Mouse (Mus musculus) hindbrain, embryonic 13.5 days (tissue): ENCODE data around the gene Zfp597. TPM values are rescaled to one million over a fixed set of nuclear protein-coding genes. Genes with fewer than 3 reads are reported as not detected.

Source experiments
- ATAC-seq: fragments of 200-750 bp; cut with Nextera tagmentation; 2 replicates; pipeline ENCODE4 v1.8.0; 2017; ENCODE audit warnings: moderate TSS enrichment; ENCODE audit not compliant: low FRiP score
- H3K27ac ChIP-seq: fragments of 300-500 bp; sonication (generic); 2 replicates; pipeline ENCODE4 v1.5.1; 2015; ENCODE audit warnings: inconsistent platforms, mild to moderate bottlenecking, moderate library complexity
- H3K27me3 ChIP-seq: fragments of 300-500 bp; sonication (generic); 2 replicates; pipeline ENCODE4 v1.6.1; 2015; ENCODE audit warnings: mild to moderate bottlenecking, inconsistent platforms
- H3K36me3 ChIP-seq: fragments of 300-500 bp; sonication (generic); 2 replicates; pipeline ENCODE4 v1.6.1; 2015; ENCODE audit warnings: mild to moderate bottlenecking, inconsistent platforms
- H3K4me1 ChIP-seq: fragments of 300-500 bp; sonication (generic); replicated peaks from 2 replicates; pipeline ENCODE4 v1.6.1; 2015; ENCODE audit warnings: inconsistent platforms
- H3K4me2 ChIP-seq: fragments of 300-500 bp; sonication (generic); 2 replicates; pipeline ENCODE4 v1.6.1; 2015; ENCODE audit warnings: inconsistent platforms, mild to moderate bottlenecking, moderate library complexity
- H3K4me3 ChIP-seq: fragments of 300-500 bp; sonication (generic); 2 replicates; pipeline ENCODE4 v1.5.1; 2015; ENCODE audit warnings: mild to moderate bottlenecking, inconsistent platforms
- H3K9ac ChIP-seq: fragments of 300-500 bp; sonication (generic); 2 replicates; pipeline ENCODE4 v1.6.1; 2015; ENCODE audit warnings: mild to moderate bottlenecking, inconsistent platforms
- H3K9me3 ChIP-seq: fragments of 300-500 bp; sonication (generic); 2 replicates; pipeline ENCODE4 v1.6.1; 2016; ENCODE audit warnings: inconsistent platforms
- WGBS: fragments of 180-500 bp; shearing (Covaris S2); methylation state at CpG from one replicate; pipeline ENCODE4 v1.1.7; 2015; 5-methylcytosine and 5-hydroxymethylcytosine counted together
- polyA plus RNA-seq: library from polyadenylated mRNA; unstranded; fragments of >200 nt; fragmentation: Nextera tagmentation; extraction: Ambion mirVana; gene quantifications from 2 replicates; pipeline ENCODE4 v1.2.1, GENCODE M21; 2015

Zfp597 gene
- polyA plus RNA-seq, 1 experiment from 2014 or later = 14.2 TPM

- Histone ChIP-seq H3K9me3 (no peaks in the 10 kb centered on the region), H3K36me3 (peaks cover 66% of the 10 kb centered on the region), H3K27ac (no peak overlapping the region), H3K4me2 (no peak overlapping the region), H3K27me3 (no peaks in the 10 kb centered on the region), H3K4me1 (no peaks in the 10 kb centered on the region), H3K9ac (no peak overlapping the region), H3K4me3 (no peak overlapping the region)
- ATAC-seq = no peak
- WGBS = 89% methylated on average over 6 of the region's 6 CpGs
These were observed 11.7 kb upstream of the Zfp597 start for GRCm38 (mm10) chr16:3896046-3896445.

GRCm38 (mm10) chr16:3895173-3895792 lies 10.9 kb upstream of the Zfp597 start:
- Histone ChIP-seq H3K9me3 (no peaks in the 10 kb centered on the region), H3K4me2 (no peak overlapping the region), H3K27ac (peak overlapping the region; percentile 30; the same call in 1 of the 2 replicates), H3K4me1 (no peaks in the 10 kb centered on the region), H3K36me3 (peaks cover 58% of the 10 kb centered on the region), H3K9ac (no peak overlapping the region), H3K4me3 (no peak overlapping the region), H3K27me3 (no peaks in the 10 kb centered on the region)
- 86% methylated on average over 9 of the region's 9 CpGs for WGBS
- no peak for ATAC-seq

- no peak overlapping the region for H3K27ac ChIP-seq
- WGBS = 78% methylated on average over 3 of the region's 3 CpGs
- no peaks in the 10 kb centered on the region for H3K4me1 ChIP-seq
- no peak overlapping the region for H3K4me3 ChIP-seq
- no peaks in the 10 kb centered on the region for H3K9me3 ChIP-seq
- ATAC-seq = no peak
- no peaks in the 10 kb centered on the region for H3K27me3 ChIP-seq
- H3K9ac ChIP-seq = no peak overlapping the region
- H3K36me3 ChIP-seq = peaks cover 42% of the 10 kb centered on the region
- no peak overlapping the region for H3K4me2 ChIP-seq
These were observed 9.4 kb upstream of the Zfp597 start for GRCm38 (mm10) chr16:3893739-3894138.

GRCm38 (mm10) chr16:3891621-3892295 lies 7.4 kb upstream of the Zfp597 start:
- Histone ChIP-seq H3K9me3 (no peaks in the 10 kb centered on the region), H3K4me1 (peaks cover 8% of the 10 kb centered on the region), H3K9ac (no peak overlapping the region), H3K36me3 (peaks cover 23% of the 10 kb centered on the region), H3K27ac (no peak overlapping the region), H3K4me2 (no peak overlapping the region), H3K4me3 (no peak overlapping the region), H3K27me3 (no peaks in the 10 kb centered on the region)
- WGBS = 95% methylated on average over 14 of the region's 14 CpGs
- ATAC-seq = no peak

- no peak for ATAC-seq
- H3K4me3 ChIP-seq = peak overlapping the region; percentile 91
- peak overlapping the region; percentile 92 for H3K9ac ChIP-seq
- H3K4me1 ChIP-seq = peaks cover 51% of the 10 kb centered on the region
- 2% methylated on average over 10 of the region's 10 CpGs for WGBS
- H3K27me3 ChIP-seq = no peaks in the 10 kb centered on the region
- H3K4me2 ChIP-seq = peak overlapping the region; percentile 75
- H3K27ac ChIP-seq = peak overlapping the region; percentile 98
- H3K36me3 ChIP-seq = peaks cover 13% of the 10 kb centered on the region
- H3K9me3 ChIP-seq = no peaks in the 10 kb centered on the region
These were observed 807 bp upstream of the Zfp597 start for GRCm38 (mm10) chr16:3885065-3885670.

GRCm38 (mm10) chr16:3876346-3876745 lies 8.0 kb downstream of the Zfp597 start:
- no peak overlapping the region for H3K27ac ChIP-seq
- no peaks in the 10 kb centered on the region for H3K9me3 ChIP-seq
- no peak overlapping the region for H3K4me3 ChIP-seq
- no peaks in the 10 kb centered on the region for H3K27me3 ChIP-seq
- peaks cover 30% of the 10 kb centered on the region for H3K4me1 ChIP-seq
- no peak for ATAC-seq
- no peak overlapping the region for H3K4me2 ChIP-seq
- peaks cover 38% of the 10 kb centered on the region for H3K36me3 ChIP-seq
- H3K9ac ChIP-seq = no peak overlapping the region
- WGBS = 95% methylated on average over 4 of the region's 4 CpGs

- Histone ChIP-seq H3K27ac (peak within 1 kb of the TSS; percentile 69), H3K9me3 (no peaks in the 10 kb centered on the region), H3K36me3 (peaks cover 29% of the 10 kb centered on the region), H3K27me3 (no peaks in the 10 kb centered on the region), H3K4me3 (peak within 1 kb of the TSS; percentile 55), H3K4me1 (peaks cover 23% of the 10 kb centered on the region), H3K4me2 (peak within 1 kb of the TSS; percentile 83), H3K9ac (peak within 1 kb of the TSS; percentile 75)
- peak; percentile 98 for ATAC-seq
- 5% methylated on average over 47 of the region's 47 CpGs for WGBS
These were observed 11.9 kb downstream of the Zfp597 start, which contains the start of gene Naa60 for GRCm38 (mm10) chr16:3872216-3873047. Gene Naa60 (plus strand): TSS chr16:3872375.

GRCm38 (mm10) chr16:3871815-3872214 lies 12.5 kb downstream of the Zfp597 start:
- Histone ChIP-seq H3K27ac (peak overlapping the region; percentile 53; the same call in 1 of the 2 replicates), H3K4me2 (peak overlapping the region; percentile 83), H3K9me3 (no peaks in the 10 kb centered on the region), H3K36me3 (peaks cover 27% of the 10 kb centered on the region), H3K9ac (peak overlapping the region; percentile 75), H3K4me1 (peaks cover 23% of the 10 kb centered on the region), H3K4me3 (peak overlapping the region; percentile 55), H3K27me3 (no peaks in the 10 kb centered on the region)
- 4% methylated on average over 16 of the region's 16 CpGs for WGBS
- ATAC-seq = no peak

- Histone ChIP-seq H3K9me3 (no peaks in the 10 kb centered on the region), H3K9ac (no peak overlapping the region), H3K36me3 (peaks cover 36% of the 10 kb centered on the region), H3K4me1 (no peaks in the 10 kb centered on the region), H3K27ac (no peak overlapping the region), H3K4me3 (no peak overlapping the region), H3K27me3 (no peaks in the 10 kb centered on the region), H3K4me2 (no peak overlapping the region)
- ATAC-seq = no peak
- 92% methylated on average over 4 of the region's 4 CpGs for WGBS
These were observed 25.1 kb downstream of the Zfp597 start for GRCm38 (mm10) chr16:3859254-3859653.

- no peaks in the 10 kb centered on the region for H3K27me3 ChIP-seq
- no peak overlapping the region for H3K4me2 ChIP-seq
- no peaks in the 10 kb centered on the region for H3K9me3 ChIP-seq
- ATAC-seq = no peak
- no peak overlapping the region for H3K4me3 ChIP-seq
- no peaks in the 10 kb centered on the region for H3K4me1 ChIP-seq
- no peak overlapping the region for H3K9ac ChIP-seq
- no peak overlapping the region for H3K27ac ChIP-seq
- peaks cover 19% of the 10 kb centered on the region for H3K36me3 ChIP-seq
- WGBS = 87% methylated on average over 1 of the region's 1 CpGs
These were observed 28.6 kb downstream of the Zfp597 start for GRCm38 (mm10) chr16:3855776-3856175.

- no peaks in the 10 kb centered on the region for H3K27me3 ChIP-seq
- H3K9me3 ChIP-seq = no peaks in the 10 kb centered on the region
- no peak for ATAC-seq
- WGBS = 55% methylated on average over 11 of the region's 11 CpGs
- H3K4me3 ChIP-seq = no peak overlapping the region
- no peak overlapping the region for H3K27ac ChIP-seq
- H3K9ac ChIP-seq = no peak overlapping the region
- peaks cover 15% of the 10 kb centered on the region; the same call in 1 of the 2 replicates for H3K36me3 ChIP-seq
- H3K4me2 ChIP-seq = no peak overlapping the region
- no peaks in the 10 kb centered on the region; the same call in 1 of the 2 replicates for H3K4me1 ChIP-seq
These were observed 29.8 kb downstream of the Zfp597 start for GRCm38 (mm10) chr16:3854437-3855182.
